Mouse (Mus musculus): ENCODE data around the gene Olfr371.
A peak's percentile ranks its signal among the peaks of the same experiment; 100 is the strongest.

The Olfr371 gene

GRCm38 (mm10) chr8:85225688-85226087 lies at the start of gene Olfr371:
Gene Olfr371, plus strand, starts transcription at chr8:85225988.
- no peak for DNase-seq

- DNase-seq, result no peak
These were observed 33.4 kb upstream of the Olfr371 start for GRCm38 (mm10) chr8:85192346-85192745.

- peak; percentile 3 for DNase-seq
These were observed 5.6 kb upstream of the Olfr371 start for GRCm38 (mm10) chr8:85220220-85220619.

- no peak for DNase-seq
These were observed 4.8 kb upstream of the Olfr371 start for GRCm38 (mm10) chr8:85220992-85221391.

- DNase-seq, result no peak
These were observed 1.5 kb downstream of the Olfr371 start for GRCm38 (mm10) chr8:85227297-85227696.

All from layer of hippocampus, adult 9-11 months (tissue).